Mouse (Mus musculus) lung, adult 2 months (tissue): ENCODE measurements at regions not wholly inside any gene's neighbourhood (a gene's known extent, or its start where the extent isn't known, plus 50 kb on each side); places are given as distances from the start of the nearest gene placed in this dataset.

Experiments used
- DNase-seq: peaks from one replicate; pipeline ENCODE4 v3.0.0; 2022
- H3K4me1 ChIP-seq: fragments of 200-500 bp; 2 replicates; pipeline ENCODE4 v1.6.1; 2011; ENCODE audit warnings: low read length; ENCODE audit not compliant: control insufficient read depth, insufficient read depth
- H3K4me3 ChIP-seq: fragments of 200-500 bp; replicated peaks from 2 replicates; pipeline ENCODE3; 2011; ENCODE audit warnings: low read depth, mild to moderate bottlenecking, control low read depth, low read length; ENCODE audit errors: extremely low read depth
- CTCF ChIP-seq: fragments of 200-500 bp; IDR thresholded peaks from 2 replicates; pipeline ENCODE4 v1.5.1; 2011; ENCODE audit warnings: mild to moderate bottlenecking, low read length, control low read depth; ENCODE audit not compliant: insufficient read depth
- POLR2A ChIP-seq: fragments of 200-500 bp; IDR thresholded peaks from 2 replicates; pipeline ENCODE4 v1.6.1; 2011; ENCODE audit warnings: low read depth, mild to moderate bottlenecking, control low read depth, low read length, borderline replicate concordance; ENCODE audit errors: extremely low read depth
- WGBS: fragments of 180-500 bp; shearing (Covaris S2); methylation state at CpG from one replicate; pipeline ENCODE4 v1.1.7; 2018; 5-methylcytosine and 5-hydroxymethylcytosine counted together

GRCm38 (mm10) chr13:19897191-19897590 lies 73.1 kb upstream of the Gpr141 start:
- no peak overlapping the region for H3K4me3 ChIP-seq
- DNase-seq, result no peak
- TF ChIP-seq POLR2A, result no peak
- no peak for TF ChIP-seq CTCF
- WGBS, result 81% methylated on average over 1 of the region's 1 CpGs
- H3K4me1 ChIP-seq, result no peaks in the 10 kb centered on the region

GRCm38 (mm10) chr13:19888983-19889773 lies 65.1 kb upstream of the Gpr141 start:
- no peak for DNase-seq
- H3K4me3 ChIP-seq, result no peak overlapping the region
- 84% methylated on average over 11 of the region's 11 CpGs for WGBS
- no peak for TF ChIP-seq POLR2A
- TF ChIP-seq CTCF, result no peak
- H3K4me1 ChIP-seq, result no peaks in the 10 kb centered on the region

- DNase-seq, result no peak
- WGBS, result 86% methylated on average over 7 of the region's 7 CpGs
- no peaks in the 10 kb centered on the region for H3K4me1 ChIP-seq
- TF ChIP-seq POLR2A (no peak), CTCF (no peak)
- H3K4me3 ChIP-seq, result no peak overlapping the region
Measured at GRCm38 (mm10) chr13:19883896-19884658, 60.0 kb upstream of the Gpr141 start.

GRCm38 (mm10) chr13:19882889-19883288 lies 58.8 kb upstream of the Gpr141 start:
- 51% methylated on average over 4 of the region's 4 CpGs for WGBS
- Histone ChIP-seq H3K4me1 (no peaks in the 10 kb centered on the region), H3K4me3 (no peak overlapping the region)
- DNase-seq, result no peak
- TF ChIP-seq POLR2A, result no peak
- TF ChIP-seq CTCF, result no peak

GRCm38 (mm10) chr13:19881772-19882171 lies 57.7 kb upstream of the Gpr141 start:
- TF ChIP-seq CTCF (no peak), POLR2A (no peak)
- no peak for DNase-seq
- Histone ChIP-seq H3K4me3 (no peak overlapping the region), H3K4me1 (no peaks in the 10 kb centered on the region)
- WGBS, result 65% methylated on average over 5 of the region's 5 CpGs

GRCm38 (mm10) chr13:19874621-19875249 lies 50.7 kb upstream of the Gpr141 start:
- WGBS, result 77% methylated on average over 7 of the region's 7 CpGs
- no peak for TF ChIP-seq POLR2A
- no peak for TF ChIP-seq CTCF
- Histone ChIP-seq H3K4me1 (no peaks in the 10 kb centered on the region), H3K4me3 (no peak overlapping the region)
- no peak for DNase-seq
